Mouse (Mus musculus): ENCODE measurements around the gene Hspb2.

Hspb2 gene

GRCm38 (mm10) chr9:50752054-50752602 lies at the start of gene Hspb2:
TSS of gene Hspb2 (minus strand) at chr9:50752354.
- DNase-seq (ENCODE audit: low read depth) = no peak

GRCm38 (mm10) chr9:50800985-50801384 lies 48.8 kb upstream of the Hspb2 start:
- peak; percentile 39 for DNase-seq (ENCODE audit: low read depth)

GRCm38 (mm10) chr9:50798368-50798767 lies 46.2 kb upstream of the Hspb2 start:
- DNase-seq (ENCODE audit: low read depth) = no peak

GRCm38 (mm10) chr9:50797641-50798040 lies 45.5 kb upstream of the Hspb2 start:
- no peak for DNase-seq (ENCODE audit: low read depth)

DNA sequence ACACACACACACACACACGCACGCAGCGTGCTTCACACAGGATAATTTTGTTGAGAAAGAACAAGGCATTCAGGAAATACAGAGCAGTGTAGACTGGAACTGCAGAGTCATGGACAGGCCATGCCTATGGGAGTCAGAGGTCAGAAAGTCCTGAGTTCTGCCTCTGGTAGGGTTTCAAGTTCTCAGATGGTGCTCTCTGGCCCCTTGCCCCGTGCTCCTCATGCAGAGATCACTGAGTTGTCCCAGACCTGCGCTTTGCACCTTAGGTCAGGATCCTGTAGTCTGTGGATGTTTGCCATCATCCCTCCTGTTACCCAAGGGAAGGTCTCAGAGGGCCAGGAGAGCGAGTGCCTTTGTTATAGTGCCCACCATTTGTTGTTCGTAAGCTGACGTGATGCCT lies 44.6 kb upstream of the Hspb2 start:
- no peak for DNase-seq (ENCODE audit: low read depth)

DNA sequence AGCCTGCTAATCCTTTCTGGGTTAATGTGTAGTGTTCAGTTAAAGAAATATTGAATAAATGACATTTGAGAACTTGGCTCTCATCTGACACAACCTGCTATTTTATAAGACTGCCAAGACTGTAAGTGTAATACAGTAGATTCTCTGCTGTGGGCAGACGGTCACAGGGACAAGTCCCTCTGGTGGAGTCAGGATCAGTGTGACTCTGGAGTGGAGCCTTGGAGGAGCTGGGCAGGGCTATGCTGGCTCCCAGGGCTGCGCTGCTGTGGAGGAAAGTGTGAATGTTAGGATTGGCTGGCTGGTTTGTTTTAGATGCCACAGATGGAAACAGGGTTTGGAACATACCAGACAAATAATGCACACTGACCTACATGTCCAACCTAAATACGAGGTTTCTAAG lies 43.1 kb upstream of the Hspb2 start:
- DNase-seq (ENCODE audit: low read depth) = no peak

DNA sequence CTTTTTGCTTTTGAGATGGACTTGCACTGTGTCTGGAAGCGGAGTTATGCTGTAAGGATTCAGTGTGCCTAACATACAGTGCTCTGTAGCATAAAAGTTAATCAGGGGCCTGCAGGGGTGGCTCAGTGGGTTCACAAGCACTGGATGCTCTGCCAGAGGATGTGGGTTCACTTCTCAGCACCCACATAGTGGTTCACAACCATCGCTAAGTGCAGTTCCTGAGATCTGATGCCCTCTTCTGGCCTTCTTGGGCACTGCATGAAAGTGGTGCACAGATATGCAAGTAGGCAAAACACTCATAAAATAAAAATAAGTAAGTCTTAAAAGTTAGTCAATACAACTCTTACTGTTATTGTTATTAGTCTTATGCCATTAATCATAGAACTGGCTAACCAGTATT lies 30.0 kb upstream of the Hspb2 start:
- peak; percentile 33 for DNase-seq (ENCODE audit: low read depth)

DNA sequence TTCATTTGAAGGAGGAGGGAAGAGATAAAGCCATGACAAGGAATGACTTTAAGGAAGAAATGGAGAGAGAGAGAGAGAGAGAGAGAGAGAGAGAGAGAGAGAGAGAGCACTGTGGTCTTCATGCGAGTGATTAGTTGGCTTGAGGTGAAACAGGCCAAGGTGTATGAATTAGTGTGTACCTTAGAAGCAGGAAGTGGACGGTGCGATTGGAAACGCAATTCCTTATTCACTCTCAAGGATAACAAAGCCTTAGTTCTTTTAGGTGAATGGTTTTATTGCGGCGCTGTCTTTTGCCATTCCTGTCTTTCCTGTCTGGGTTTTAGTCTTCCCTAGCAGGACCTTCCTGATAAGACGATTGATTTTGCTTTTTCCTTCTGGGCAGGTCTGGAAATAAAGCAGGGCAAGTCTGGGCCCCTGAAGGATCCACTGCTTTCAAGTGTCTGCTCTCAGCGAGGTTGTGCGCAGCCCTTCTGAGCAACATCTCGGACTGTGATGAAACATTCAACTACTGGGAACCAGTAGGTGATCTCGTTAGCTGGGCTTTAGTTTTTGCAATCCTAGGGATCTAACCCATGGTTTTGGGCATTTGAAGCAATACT lies 24.1 kb upstream of the Hspb2 start:
- no peak for DNase-seq (ENCODE audit: low read depth)

GRCm38 (mm10) chr9:50775662-50776126 lies 23.5 kb upstream of the Hspb2 start:
- DNase-seq (ENCODE audit: low read depth) = no peak

GRCm38 (mm10) chr9:50774991-50775612 lies 22.9 kb upstream of the Hspb2 start, which contains the start of the genes Alg9 and 1110032A03Rik:
TSS of gene Alg9 (plus strand) at chr9:50775019.
TSS of gene 1110032A03Rik (minus strand) at chr9:50775520.
- peak; percentile 69 for DNase-seq (ENCODE audit: low read depth)

GRCm38 (mm10) chr9:50774026-50774462 lies 21.9 kb upstream of the Hspb2 start:
- DNase-seq (ENCODE audit: low read depth) = no peak

GRCm38 (mm10) chr9:50770011-50770410 lies 17.9 kb upstream of the Hspb2 start:
- no peak for DNase-seq (ENCODE audit: low read depth)

DNA sequence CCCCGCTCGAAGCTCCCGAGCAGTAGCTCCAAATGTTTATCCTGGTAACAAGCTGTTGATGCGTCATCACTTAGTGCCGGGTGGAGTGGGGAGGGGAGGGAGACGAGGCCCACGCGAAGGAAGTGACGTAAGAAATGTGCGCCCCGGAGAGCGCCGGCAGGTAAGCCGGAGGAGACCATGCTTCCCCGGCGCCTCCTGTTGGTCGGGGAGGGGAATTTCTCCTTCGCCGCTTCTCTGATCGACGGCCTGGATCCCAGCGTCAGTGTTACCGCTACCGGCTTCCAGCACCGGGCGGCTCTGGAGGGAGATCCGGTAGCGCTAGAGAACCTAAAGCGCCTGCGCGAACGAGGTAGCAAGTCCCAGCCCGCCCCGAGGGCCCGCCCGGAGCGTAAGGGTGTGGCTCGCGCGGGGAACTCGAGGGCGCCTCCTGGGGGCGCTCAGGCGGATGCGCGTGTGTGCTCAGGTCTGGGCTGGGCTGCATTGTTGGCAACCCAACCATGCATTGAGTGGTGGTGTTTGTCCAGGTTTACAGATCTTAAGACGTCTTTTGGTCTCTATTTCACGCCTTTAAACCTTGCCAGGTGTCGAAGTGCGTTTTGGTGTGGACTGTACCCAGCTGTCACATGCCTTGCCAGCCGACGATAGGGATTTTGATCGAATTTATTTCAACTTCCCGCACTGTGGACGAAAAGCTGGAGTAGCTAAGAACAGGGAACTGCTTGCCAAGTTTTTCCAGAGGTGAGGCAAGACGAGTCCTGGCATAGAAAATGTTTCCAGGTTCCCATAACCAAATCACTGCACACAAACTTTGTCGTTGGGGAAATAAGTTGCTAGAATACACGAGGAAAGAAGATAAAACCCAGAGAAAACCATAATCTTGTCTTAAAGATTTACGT lies 16.2 kb upstream of the Hspb2 start, which contains the start of gene Fdxacb1:
Fdxacb1 (plus strand) TSS at position 130 of the 896 bp plus-strand sequence.
- peak; percentile 88 for DNase-seq (ENCODE audit: low read depth)

DNA sequence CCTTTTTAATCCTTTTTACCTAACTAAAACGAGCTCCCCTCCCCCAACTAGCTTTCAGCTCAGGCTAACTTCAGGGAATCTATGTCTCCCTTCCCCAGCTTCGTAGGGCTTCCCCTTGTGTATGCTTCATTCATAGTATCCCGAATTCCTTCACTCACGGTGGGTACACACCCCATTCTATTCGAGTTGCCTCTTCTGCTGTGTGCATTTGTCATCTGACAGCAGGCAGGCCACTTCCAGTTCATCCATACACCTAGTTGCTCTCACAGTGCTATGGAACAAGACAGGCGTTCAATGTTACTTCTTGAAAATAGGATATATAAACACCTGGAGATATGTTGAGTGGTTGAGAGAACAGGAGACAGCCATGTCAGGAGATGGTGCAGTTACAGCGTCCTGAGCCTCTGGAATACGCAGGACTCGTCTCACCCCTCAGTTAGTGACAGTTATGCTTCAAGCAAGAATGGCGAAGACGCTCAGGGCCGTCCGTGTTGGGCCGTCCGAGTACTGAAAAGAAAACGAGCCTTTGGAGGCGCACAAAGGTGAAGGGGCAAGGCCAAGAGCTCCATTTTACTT lies 15.5 kb upstream of the Hspb2 start:
- peak; percentile 29 for DNase-seq (ENCODE audit: low read depth)

DNA sequence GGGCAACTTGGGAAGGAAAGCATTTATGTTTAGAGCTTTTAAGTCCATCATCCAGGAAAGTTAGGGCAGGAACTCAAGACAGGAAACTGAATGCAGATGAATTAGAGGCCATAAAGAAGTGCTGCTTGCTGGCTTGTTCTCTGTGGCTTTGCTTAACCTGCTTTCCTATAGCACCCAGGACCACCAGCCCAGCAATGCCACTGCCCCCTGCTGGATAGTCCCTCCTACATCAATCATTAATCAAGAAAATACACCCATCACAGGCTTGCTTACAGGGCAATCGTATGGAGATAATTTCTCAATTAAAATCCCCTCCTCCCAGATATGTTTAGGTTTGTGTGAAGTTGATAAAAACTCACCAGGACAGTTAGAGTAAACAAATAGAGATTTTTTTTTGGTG lies 11.2 kb upstream of the Hspb2 start:
- no peak for DNase-seq (ENCODE audit: low read depth)

GRCm38 (mm10) chr9:50761520-50762243 lies 9.5 kb upstream of the Hspb2 start:
- no peak for DNase-seq (ENCODE audit: low read depth)

- DNase-seq (ENCODE audit: low read depth) = no peak
Measured at GRCm38 (mm10) chr9:50756711-50757110, 4.6 kb upstream of the Hspb2 start.

- no peak for DNase-seq (ENCODE audit: low read depth)
Measured at GRCm38 (mm10) chr9:50753947-50754346, 1.8 kb upstream of the Hspb2 start.

- no peak for DNase-seq (ENCODE audit: low read depth)
Measured at GRCm38 (mm10) chr9:50752784-50753615, 846 bp upstream of the Hspb2 start.

- DNase-seq (ENCODE audit: low read depth) = no peak
Measured at GRCm38 (mm10) chr9:50751323-50751722, 831 bp downstream of the Hspb2 start, which contains the start of gene Cryab. TSS of gene Cryab (plus strand) at chr9:50751325.

Measured in c-Kit-positive CD71-negative TER-119-negative erythroid progenitor cells, embryonic 14.5 days (primary cell).